Mouse (Mus musculus): ENCODE results near the gene Mlip. TPM values are rescaled to one million over a fixed set of nuclear protein-coding genes. Genes with fewer than 3 reads are reported as not detected.

Mlip gene
- polyA plus RNA-seq, 1 experiment from 2014 or later: 0.25 TPM

DNA sequence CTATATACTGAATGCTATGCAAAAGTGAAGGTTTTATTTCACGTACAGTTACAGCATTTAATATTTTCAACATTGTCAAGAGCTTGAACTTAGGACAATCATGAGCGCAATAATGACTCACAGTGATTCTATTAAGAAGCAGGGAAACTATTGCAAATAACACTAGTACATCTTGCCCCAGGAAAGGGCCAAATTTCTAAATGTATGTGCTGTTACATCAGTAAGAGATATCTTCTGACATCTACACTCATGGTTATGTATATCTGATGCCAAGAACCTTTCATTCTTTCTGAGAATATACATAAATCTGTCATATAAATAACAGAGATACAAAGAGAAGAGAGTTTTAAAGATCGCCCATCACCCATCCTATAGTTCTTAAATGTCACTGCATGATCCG is 100.0 kb downstream of the Mlip start:
- ATAC-seq (ENCODE audit: insufficient number of reproducible peaks, low FRiP score, low TSS enrichment, low read depth) (no peak), DNase-seq (ENCODE audit: low spot score) (no peak)
- H3K9ac ChIP-seq (ENCODE audit: low read length): no peak overlapping the region
- no peak overlapping the region for H3K4me3 ChIP-seq (ENCODE audit: low read depth, low read length)
- H3K27me3 ChIP-seq (ENCODE audit: control insufficient read depth, insufficient read depth, low read length): no peaks in the 10 kb centered on the region
- no peak overlapping the region for H3K4me2 ChIP-seq (ENCODE audit: low read depth, severe bottlenecking)
- no peaks in the 10 kb centered on the region for H3K9me3 ChIP-seq (ENCODE audit: control insufficient read depth, low read length)
- no peaks in the 10 kb centered on the region for H3K36me3 ChIP-seq (ENCODE audit: control insufficient read depth, insufficient read depth, low read length)
- 95% methylated on average over 4 of the region's 4 CpGs for WGBS
- H3K4me1 ChIP-seq (ENCODE audit: control insufficient read depth, insufficient read depth, low read length): no peaks in the 10 kb centered on the region
- H3K27ac ChIP-seq (replicated peaks; ENCODE audit: low read depth, low read length): no peak overlapping the region

DNA sequence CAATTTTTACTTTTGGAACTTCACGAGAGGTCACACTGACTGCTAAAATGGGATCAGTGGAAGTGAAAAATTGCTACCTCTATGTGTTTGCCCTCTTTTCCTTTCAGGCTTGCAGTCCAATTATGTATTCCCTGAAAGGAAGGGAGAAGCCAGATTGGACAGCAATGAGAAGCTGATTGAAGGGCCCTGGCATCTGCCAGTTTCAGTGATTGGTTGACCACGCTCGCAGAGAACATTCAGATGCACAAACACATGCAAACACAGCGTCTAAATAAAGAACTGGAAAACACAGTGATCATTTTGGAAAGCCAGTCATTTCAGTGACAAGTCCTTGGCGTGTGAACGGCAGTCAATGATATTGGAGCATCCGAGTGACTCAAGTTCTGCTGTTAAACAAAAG is 100.6 kb downstream of the Mlip start:
- Histone ChIP-seq H3K9me3 (ENCODE audit: control insufficient read depth, low read length) (no peaks in the 10 kb centered on the region), H3K27me3 (ENCODE audit: control insufficient read depth, insufficient read depth, low read length) (no peaks in the 10 kb centered on the region), H3K4me3 (ENCODE audit: low read depth, low read length) (no peak overlapping the region), H3K36me3 (ENCODE audit: control insufficient read depth, insufficient read depth, low read length) (no peaks in the 10 kb centered on the region), H3K4me2 (ENCODE audit: low read depth, severe bottlenecking) (no peak overlapping the region), H3K4me1 (ENCODE audit: control insufficient read depth, insufficient read depth, low read length) (no peaks in the 10 kb centered on the region), H3K9ac (ENCODE audit: low read length) (no peak overlapping the region), H3K27ac (replicated peaks; ENCODE audit: low read depth, low read length) (no peak overlapping the region)
- 86% methylated on average over 7 of the region's 7 CpGs for WGBS
- DNase-seq (ENCODE audit: low spot score) (no peak), ATAC-seq (ENCODE audit: insufficient number of reproducible peaks, low FRiP score, low TSS enrichment, low read depth) (no peak)

DNA sequence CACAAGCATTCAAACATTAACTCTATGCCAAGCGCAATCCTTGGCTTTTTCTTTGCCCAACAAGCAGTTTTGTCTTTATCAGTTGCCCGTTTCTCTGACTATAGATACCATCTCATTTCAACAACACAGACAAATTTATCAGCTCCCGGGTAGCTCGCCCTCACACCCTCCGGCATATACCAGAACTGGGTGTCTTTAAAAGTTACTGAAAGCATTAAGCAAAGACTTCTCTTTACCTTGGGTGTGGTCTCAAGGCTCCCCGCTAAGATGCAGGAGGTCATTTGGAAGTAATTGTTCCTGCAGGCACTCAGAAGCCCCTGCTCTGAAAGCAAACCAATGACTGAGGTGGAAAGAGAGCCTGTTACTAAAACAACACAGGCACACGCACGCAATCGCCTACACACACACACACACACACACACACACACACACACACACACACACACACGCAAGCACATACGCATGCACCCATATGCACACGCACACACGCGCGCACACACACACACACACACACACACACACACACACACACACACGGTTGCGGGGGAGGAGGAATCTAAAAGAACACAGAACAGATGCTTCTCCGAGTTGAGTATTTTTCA is 101.2 kb downstream of the Mlip start:
- H3K4me3 ChIP-seq (ENCODE audit: low read depth, low read length): no peak overlapping the region
- H3K36me3 ChIP-seq (ENCODE audit: control insufficient read depth, insufficient read depth, low read length): no peaks in the 10 kb centered on the region
- no peaks in the 10 kb centered on the region for H3K4me1 ChIP-seq (ENCODE audit: control insufficient read depth, insufficient read depth, low read length)
- WGBS: 91% methylated on average over 17 of the region's 18 CpGs
- no peak overlapping the region for H3K4me2 ChIP-seq (ENCODE audit: low read depth, severe bottlenecking)
- H3K27me3 ChIP-seq (ENCODE audit: control insufficient read depth, insufficient read depth, low read length): no peaks in the 10 kb centered on the region
- H3K9ac ChIP-seq (ENCODE audit: low read length): no peak overlapping the region
- H3K9me3 ChIP-seq (ENCODE audit: control insufficient read depth, low read length): no peaks in the 10 kb centered on the region
- DNase-seq (ENCODE audit: low spot score) (no peak), ATAC-seq (ENCODE audit: insufficient number of reproducible peaks, low FRiP score, low TSS enrichment, low read depth) (no peak)
- H3K27ac ChIP-seq (replicated peaks; ENCODE audit: low read depth, low read length): no peak overlapping the region

DNA sequence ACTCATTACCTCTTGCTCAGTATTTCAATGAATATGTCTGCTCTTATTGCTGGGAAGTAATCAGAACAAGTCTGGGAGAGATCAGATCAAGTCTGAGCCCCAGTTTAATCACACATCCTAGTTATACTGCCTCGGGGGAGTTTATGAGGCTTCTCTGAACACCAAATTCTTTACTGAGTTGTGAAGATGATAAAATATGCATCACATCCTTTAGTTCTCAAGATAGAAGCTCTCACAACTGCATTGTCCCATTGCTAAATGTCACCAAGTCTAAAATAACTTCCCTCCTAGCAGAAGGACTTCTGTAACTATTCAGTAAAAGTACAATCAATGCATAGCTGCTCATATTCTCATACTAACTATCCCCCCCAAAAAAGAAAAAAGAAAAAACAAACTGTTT is 154.5 kb downstream of the Mlip start:
- Histone ChIP-seq H3K9me3 (ENCODE audit: control insufficient read depth, low read length) (no peaks in the 10 kb centered on the region), H3K9ac (ENCODE audit: low read length) (no peak overlapping the region), H3K4me3 (ENCODE audit: low read depth, low read length) (no peak overlapping the region), H3K4me1 (ENCODE audit: control insufficient read depth, insufficient read depth, low read length) (no peaks in the 10 kb centered on the region), H3K36me3 (ENCODE audit: control insufficient read depth, insufficient read depth, low read length) (no peaks in the 10 kb centered on the region), H3K27me3 (ENCODE audit: control insufficient read depth, insufficient read depth, low read length) (no peaks in the 10 kb centered on the region), H3K4me2 (ENCODE audit: low read depth, severe bottlenecking) (no peak overlapping the region), H3K27ac (replicated peaks; ENCODE audit: low read depth, low read length) (no peak overlapping the region)
- WGBS: 52% methylated on average over 1 of the region's 1 CpGs
- ATAC-seq (ENCODE audit: insufficient number of reproducible peaks, low FRiP score, low TSS enrichment, low read depth): no peak
- no peak for DNase-seq (ENCODE audit: low spot score)

DNA sequence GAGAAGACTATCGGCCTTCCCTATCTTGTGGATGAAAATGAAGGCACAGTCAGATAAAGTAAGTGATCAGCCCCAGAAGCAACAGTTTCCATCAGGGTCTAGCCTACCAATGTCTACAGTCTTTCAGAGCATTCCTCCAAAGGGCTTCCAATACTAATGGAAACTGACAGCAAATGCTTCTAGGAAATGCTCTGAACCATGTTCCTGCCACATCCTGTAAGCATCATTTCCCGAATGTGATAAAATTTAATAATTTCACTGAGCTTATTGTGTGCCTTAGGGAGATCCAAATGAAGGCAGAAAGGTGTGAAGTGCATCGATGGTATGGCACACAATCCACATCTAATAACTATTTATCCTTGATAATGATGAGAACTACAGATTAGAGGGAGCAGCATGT is 173.3 kb downstream of the Mlip start:
- Histone ChIP-seq H3K9ac (ENCODE audit: low read length) (no peak overlapping the region), H3K27me3 (ENCODE audit: control insufficient read depth, insufficient read depth, low read length) (no peaks in the 10 kb centered on the region), H3K4me3 (ENCODE audit: low read depth, low read length) (no peak overlapping the region), H3K4me2 (ENCODE audit: low read depth, severe bottlenecking) (no peak overlapping the region), H3K36me3 (ENCODE audit: control insufficient read depth, insufficient read depth, low read length) (no peaks in the 10 kb centered on the region), H3K27ac (replicated peaks; ENCODE audit: low read depth, low read length) (no peak overlapping the region), H3K4me1 (ENCODE audit: control insufficient read depth, insufficient read depth, low read length) (no peaks in the 10 kb centered on the region), H3K9me3 (ENCODE audit: control insufficient read depth, low read length) (no peaks in the 10 kb centered on the region)
- ATAC-seq (ENCODE audit: insufficient number of reproducible peaks, low FRiP score, low TSS enrichment, low read depth) (no peak), DNase-seq (ENCODE audit: low spot score) (no peak)
- WGBS: 88% methylated on average over 3 of the region's 3 CpGs

DNA sequence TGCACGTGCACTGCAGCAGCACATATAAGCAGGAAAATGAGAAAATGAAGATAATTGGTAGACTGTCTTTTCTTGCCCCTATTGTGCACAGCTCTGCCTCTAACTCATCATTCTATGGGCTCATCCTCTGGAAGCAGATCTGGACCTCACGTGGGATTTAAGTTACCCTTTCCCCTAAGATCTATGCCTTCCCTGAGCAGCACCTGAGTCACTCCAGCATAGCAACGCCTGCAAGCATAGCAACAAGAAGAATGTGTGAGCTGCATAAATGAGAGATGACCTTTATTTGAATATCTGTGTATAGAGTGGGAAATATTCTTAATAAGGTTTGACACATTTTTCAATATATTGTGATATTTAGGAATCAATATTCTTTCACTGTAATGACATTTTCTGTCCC is 176.9 kb downstream of the Mlip start:
- H3K4me2 ChIP-seq (ENCODE audit: low read depth, severe bottlenecking): no peak overlapping the region
- no peaks in the 10 kb centered on the region for H3K9me3 ChIP-seq (ENCODE audit: control insufficient read depth, low read length)
- H3K9ac ChIP-seq (ENCODE audit: low read length): no peak overlapping the region
- WGBS: 86% methylated on average over 3 of the region's 3 CpGs
- no peak overlapping the region for H3K4me3 ChIP-seq (ENCODE audit: low read depth, low read length)
- no peak overlapping the region for H3K27ac ChIP-seq (replicated peaks; ENCODE audit: low read depth, low read length)
- DNase-seq (ENCODE audit: low spot score) (no peak), ATAC-seq (ENCODE audit: insufficient number of reproducible peaks, low FRiP score, low TSS enrichment, low read depth) (no peak)
- H3K4me1 ChIP-seq (ENCODE audit: control insufficient read depth, insufficient read depth, low read length): no peaks in the 10 kb centered on the region
- no peaks in the 10 kb centered on the region for H3K27me3 ChIP-seq (ENCODE audit: control insufficient read depth, insufficient read depth, low read length)
- no peaks in the 10 kb centered on the region for H3K36me3 ChIP-seq (ENCODE audit: control insufficient read depth, insufficient read depth, low read length)

DNA sequence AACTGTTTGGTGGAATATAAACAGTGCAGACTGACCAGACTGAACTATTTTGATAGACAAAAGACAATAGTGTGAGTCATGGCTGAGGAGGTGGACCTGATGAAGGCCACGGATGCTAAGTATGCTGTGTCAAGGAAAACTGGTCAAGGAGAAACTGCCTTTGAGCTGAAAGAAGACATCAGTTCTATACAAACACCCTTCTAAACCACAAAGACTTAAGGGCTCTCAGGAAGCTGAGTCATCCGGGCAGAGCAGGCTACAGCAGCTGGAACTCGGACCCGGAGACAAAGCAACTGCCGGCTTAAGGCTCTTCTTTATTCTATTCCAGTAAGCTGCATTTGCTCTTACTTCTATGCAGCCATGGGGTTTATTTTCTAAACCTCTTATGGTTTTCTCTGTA is 180.7 kb downstream of the Mlip start:
- H3K4me2 ChIP-seq (ENCODE audit: low read depth, severe bottlenecking): no peak overlapping the region
- no peaks in the 10 kb centered on the region for H3K27me3 ChIP-seq (ENCODE audit: control insufficient read depth, insufficient read depth, low read length)
- no peak for DNase-seq (ENCODE audit: low spot score)
- H3K27ac ChIP-seq (replicated peaks; ENCODE audit: low read depth, low read length): no peak overlapping the region
- 93% methylated on average over 5 of the region's 5 CpGs for WGBS
- no peak overlapping the region for H3K4me3 ChIP-seq (ENCODE audit: low read depth, low read length)
- no peak overlapping the region for H3K9ac ChIP-seq (ENCODE audit: low read length)
- H3K4me1 ChIP-seq (ENCODE audit: control insufficient read depth, insufficient read depth, low read length): no peaks in the 10 kb centered on the region
- no peaks in the 10 kb centered on the region for H3K9me3 ChIP-seq (ENCODE audit: control insufficient read depth, low read length)
- no peak for ATAC-seq (ENCODE audit: insufficient number of reproducible peaks, low FRiP score, low TSS enrichment, low read depth)
- H3K36me3 ChIP-seq (ENCODE audit: control insufficient read depth, insufficient read depth, low read length): no peaks in the 10 kb centered on the region

DNA sequence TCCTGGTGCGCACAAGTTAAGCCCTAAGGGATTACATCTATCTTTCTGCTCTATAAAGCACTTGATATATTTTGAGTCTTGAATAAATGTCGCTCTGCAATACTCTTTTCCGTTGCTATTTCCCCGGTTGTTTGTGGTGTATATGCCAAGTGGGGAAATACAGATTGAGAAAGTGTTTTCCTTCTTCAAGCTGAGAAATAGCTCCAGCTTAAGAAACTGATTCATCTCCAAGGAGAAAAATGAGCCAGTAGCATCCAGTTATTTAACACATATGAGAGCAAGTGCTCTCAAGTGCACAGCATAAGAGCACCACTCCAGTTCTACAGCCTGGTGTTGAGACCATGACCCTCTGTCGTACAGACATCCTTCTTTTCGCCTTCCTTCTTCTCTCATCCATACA is 186.9 kb downstream of the Mlip start:
- WGBS: 76% methylated on average over 6 of the region's 6 CpGs
- Histone ChIP-seq H3K9me3 (ENCODE audit: control insufficient read depth, low read length) (no peaks in the 10 kb centered on the region), H3K36me3 (ENCODE audit: control insufficient read depth, insufficient read depth, low read length) (no peaks in the 10 kb centered on the region), H3K4me3 (ENCODE audit: low read depth, low read length) (no peak overlapping the region), H3K4me1 (ENCODE audit: control insufficient read depth, insufficient read depth, low read length) (no peaks in the 10 kb centered on the region), H3K27me3 (ENCODE audit: control insufficient read depth, insufficient read depth, low read length) (no peaks in the 10 kb centered on the region), H3K27ac (replicated peaks; ENCODE audit: low read depth, low read length) (no peak overlapping the region), H3K9ac (ENCODE audit: low read length) (no peak overlapping the region), H3K4me2 (ENCODE audit: low read depth, severe bottlenecking) (no peak overlapping the region)
- DNase-seq (ENCODE audit: low spot score) (no peak), ATAC-seq (ENCODE audit: insufficient number of reproducible peaks, low FRiP score, low TSS enrichment, low read depth) (no peak)

DNA sequence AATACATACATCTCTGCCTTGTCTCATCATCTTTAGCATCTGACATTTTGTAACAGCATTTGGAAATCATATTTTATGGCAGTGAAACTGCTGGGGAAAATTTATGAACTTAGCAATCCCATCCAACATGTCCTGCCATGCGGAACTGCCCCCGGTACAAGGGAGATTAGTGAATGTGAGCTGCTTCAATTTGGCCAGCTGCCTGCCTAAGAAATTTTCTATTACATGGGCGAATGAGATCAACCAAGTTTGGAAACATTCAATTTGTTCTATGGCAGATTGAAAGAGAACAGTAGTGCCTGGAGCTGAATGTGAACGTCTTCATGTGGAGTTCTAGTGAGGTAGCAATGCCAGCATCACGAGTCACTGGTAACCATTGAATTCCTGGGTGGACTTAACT is 191.0 kb downstream of the Mlip start:
- no peak for DNase-seq (ENCODE audit: low spot score)
- Histone ChIP-seq H3K9me3 (ENCODE audit: control insufficient read depth, low read length) (no peaks in the 10 kb centered on the region), H3K27me3 (ENCODE audit: control insufficient read depth, insufficient read depth, low read length) (no peaks in the 10 kb centered on the region), H3K9ac (ENCODE audit: low read length) (no peak overlapping the region), H3K4me1 (ENCODE audit: control insufficient read depth, insufficient read depth, low read length) (no peaks in the 10 kb centered on the region), H3K4me3 (ENCODE audit: low read depth, low read length) (no peak overlapping the region), H3K36me3 (ENCODE audit: control insufficient read depth, insufficient read depth, low read length) (no peaks in the 10 kb centered on the region), H3K4me2 (ENCODE audit: low read depth, severe bottlenecking) (no peak overlapping the region), H3K27ac (replicated peaks; ENCODE audit: low read depth, low read length) (no peak overlapping the region)
- ATAC-seq (ENCODE audit: insufficient number of reproducible peaks, low FRiP score, low TSS enrichment, low read depth): no peak
- 80% methylated on average over 5 of the region's 5 CpGs for WGBS

Data from limb, embryonic 11.5 days (tissue).